Mouse (Mus musculus) hematopoietic stem cell, adult 5-6 weeks (primary cell): Measurements from ENCODE around the gene Ccdc138. TPM values are rescaled to one million over a fixed set of nuclear protein-coding genes. Genes with fewer than 3 reads are reported as not detected.

Experiments used
- ATAC-seq, 2 experiments: fragments of 125-278 bp in 1 of 2; replicated peaks in 1 of 2; 2 replicates each; pipeline ENCODE4 v1.8.0; 2016 to 2017; ENCODE audit warnings: inconsistent platforms in 2 of 2, mild to moderate bottlenecking in 2 of 2, moderate number of reproducible peaks in 2 of 2, low read depth in 1 of 2, moderate TSS enrichment in 1 of 2; ENCODE audit not compliant: low FRiP score in 2 of 2, poor library complexity in 2 of 2, severe bottlenecking in 2 of 2, insufficient read depth in 1 of 2, low TSS enrichment in 1 of 2
- total RNA-seq: library from RNA; stranded (forward); fragments of 172-1452, 232-1000 nt; gene quantifications from 2 replicates; pipeline ENCODE4 v1.2.3, GENCODE M21; 2017

The Ccdc138 gene
- total RNA-seq, 1 experiment from 2014 or later: 9.4 TPM

DNA sequence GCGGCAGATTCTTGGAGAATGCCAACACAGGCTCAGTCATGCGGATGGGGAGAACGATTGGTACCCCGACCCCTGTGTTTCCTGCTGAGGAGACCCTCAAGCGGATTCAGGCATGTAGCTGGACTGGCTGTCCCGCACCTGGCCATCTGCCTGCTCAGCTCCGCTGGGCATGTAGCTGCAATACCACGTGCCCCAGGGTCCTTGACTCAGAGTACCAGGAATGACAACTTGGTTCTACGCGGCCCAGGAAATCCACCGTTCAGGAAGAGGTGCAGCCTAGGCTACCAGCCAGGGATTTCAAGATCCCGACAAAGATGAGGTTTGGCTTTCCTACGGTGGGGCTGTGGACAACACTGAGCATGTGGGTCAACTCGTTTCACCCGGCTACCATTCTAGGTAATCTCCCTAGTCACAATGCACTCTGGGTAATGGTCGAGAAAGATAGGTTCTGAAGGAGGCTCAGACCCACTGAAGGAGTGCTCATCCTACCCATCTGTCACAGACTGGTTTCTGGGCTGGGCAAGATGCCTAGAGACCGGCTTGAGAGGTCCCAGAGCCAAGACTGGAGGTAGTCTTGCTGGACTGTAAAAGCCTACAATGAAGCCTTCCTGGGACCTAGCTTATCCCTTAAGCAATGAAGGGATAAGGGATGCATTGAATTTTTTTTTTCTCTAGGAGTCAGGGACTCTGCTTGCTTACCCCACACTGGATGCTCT lies 120.9 kb downstream of the Ccdc138 start:
- no peak for ATAC-seq

- ATAC-seq: no peak
Observed at GRCm38 (mm10) chr10:58619266-58619665, 121.5 kb downstream of the Ccdc138 start.

- peak; percentile 70 to 80 for ATAC-seq
Observed at GRCm38 (mm10) chr10:58624848-58625711, 127.3 kb downstream of the Ccdc138 start.

Other genes starting within 250 kb of the Ccdc138 start
- gene Gcc2, start 242.5 kb upstream of the Ccdc138 start, total RNA-seq: 41.5 and 75.5 TPM in 2 replicates
- gene Lims1, start 174.5 kb upstream of the Ccdc138 start, total RNA-seq: 77.5 and 123 TPM in 2 replicates
- gene Ranbp2, start 51.0 kb upstream of the Ccdc138 start, total RNA-seq: 235 and 238 TPM in 2 replicates
- 3.1 and 4.2 TPM in 2 replicates for gene Edar, start 177.7 kb downstream of the Ccdc138 start, total RNA-seq
- gene Gm17542, start 220.3 kb downstream of the Ccdc138 start, total RNA-seq: not detected in 2 replicates